Mouse (Mus musculus): ENCODE measurements around the gene Fam214a. TPM values are rescaled to one million over a fixed set of nuclear protein-coding genes. Genes with fewer than 3 reads are reported as not detected.

Fam214a gene
- total RNA-seq (2021), result 10 to 100 TPM; 42.2 to 47.4 TPM

DNA sequence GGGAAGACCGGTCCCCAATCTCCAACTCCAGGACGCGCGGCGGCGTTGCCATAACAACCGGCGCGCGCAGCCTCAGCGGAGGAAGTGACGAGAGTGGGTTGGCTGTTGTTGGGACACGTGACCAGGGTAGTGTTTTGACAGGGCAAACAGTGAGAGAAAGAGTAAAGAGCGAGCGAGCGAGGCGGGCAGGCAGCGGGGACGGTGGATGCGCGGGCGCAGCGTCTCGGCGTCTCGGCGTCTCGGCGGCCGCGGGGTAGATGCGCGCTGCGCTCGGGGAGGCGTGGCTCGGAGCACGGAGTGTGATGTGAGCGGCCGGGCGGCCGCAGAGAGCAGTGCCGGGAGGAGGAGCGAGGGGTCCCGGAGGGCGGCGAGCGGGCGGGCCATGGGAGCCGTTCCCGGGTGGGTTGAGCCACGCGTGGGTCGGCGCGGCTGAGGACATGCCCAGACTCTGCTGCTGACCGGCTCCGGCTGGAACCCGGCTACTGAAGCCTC is at the start of gene Fam214a:
Fam214a (plus strand) TSS at position 129 of the 492 bp plus-strand sequence.
- DNase-seq, result peak; percentile 96

GRCm38 (mm10) chr9:74904866-74905508 is 47.7 kb upstream of the Fam214a start:
- DNase-seq, result peak; percentile 31 to 56

DNA sequence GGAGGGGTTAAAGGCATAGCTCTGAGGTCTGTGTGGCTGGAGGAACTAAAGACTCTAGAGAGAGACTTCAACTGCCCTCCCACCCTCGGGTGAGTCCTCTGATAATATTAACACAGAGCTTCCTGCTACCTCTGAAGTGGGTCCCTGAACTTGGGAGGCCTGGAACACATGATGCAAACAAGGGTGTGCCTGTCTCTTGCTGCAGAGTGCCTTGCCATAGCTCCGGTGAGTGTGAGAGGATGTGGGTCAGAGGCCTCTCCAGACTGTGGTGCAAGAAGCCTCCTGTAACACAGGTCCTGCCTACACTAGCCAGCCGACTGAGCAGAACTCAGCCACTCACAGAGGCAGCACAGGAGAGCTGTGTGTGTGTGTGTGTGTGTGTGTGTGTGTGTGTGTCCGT is 45.7 kb upstream of the Fam214a start:
- no peak for DNase-seq

GRCm38 (mm10) chr9:74909245-74909644 is 43.4 kb upstream of the Fam214a start:
- DNase-seq, result no peak

DNA sequence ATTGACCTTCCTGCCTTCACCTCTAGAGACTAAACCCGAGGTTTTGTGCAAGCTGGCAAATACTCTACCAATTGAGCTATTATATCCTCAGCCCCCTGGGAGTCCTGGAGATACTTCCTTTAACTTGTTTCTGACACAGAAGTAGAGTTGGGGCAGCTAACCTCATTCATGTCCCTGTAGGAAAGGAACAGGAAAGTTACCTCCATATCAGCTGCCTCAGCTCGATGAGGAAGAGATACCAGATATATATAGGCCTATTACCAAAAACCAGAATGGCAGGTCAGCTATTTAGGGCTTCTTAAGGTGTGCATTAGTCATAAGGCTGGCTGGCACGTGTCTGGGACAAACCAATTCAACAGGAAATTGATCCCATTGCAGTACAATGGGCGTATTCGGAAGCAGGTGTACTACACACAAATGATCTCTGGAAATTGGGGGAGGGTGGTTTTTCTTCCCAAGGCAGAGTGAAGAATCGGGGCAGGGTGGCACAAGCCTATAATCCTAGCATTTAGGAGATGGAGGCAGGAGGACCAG is 42.4 kb upstream of the Fam214a start:
- DNase-seq, result no peak

GRCm38 (mm10) chr9:74911430-74911829 is 41.3 kb upstream of the Fam214a start:
- no peak for DNase-seq

DNA sequence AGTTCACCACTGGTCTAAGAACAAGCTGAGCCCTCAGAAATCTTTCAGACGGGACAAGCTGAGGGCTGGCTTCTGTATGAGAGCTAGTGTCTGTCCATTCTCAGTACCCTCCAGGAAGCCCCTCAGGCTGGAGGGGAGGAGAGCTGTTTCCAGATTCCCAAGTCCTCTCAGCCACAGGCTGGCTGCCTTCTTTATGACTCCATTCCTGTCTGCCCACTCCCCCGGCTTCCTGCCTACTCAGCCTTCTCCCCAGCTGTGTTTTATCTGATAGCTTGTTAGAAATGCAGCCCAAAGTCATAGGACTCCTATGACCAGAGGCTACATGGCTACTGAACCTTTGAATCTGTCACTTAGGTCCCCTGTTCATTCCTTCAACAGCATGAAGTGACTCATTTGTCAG is 40.8 kb upstream of the Fam214a start:
- no peak for DNase-seq

- DNase-seq, result no peak
Measured at GRCm38 (mm10) chr9:74912619-74913376, 39.9 kb upstream of the Fam214a start.

GRCm38 (mm10) chr9:74915611-74916010 is 37.1 kb upstream of the Fam214a start:
- no peak for DNase-seq

GRCm38 (mm10) chr9:74920450-74920849 is 32.2 kb upstream of the Fam214a start:
- DNase-seq, result no peak

- DNase-seq, result no peak
Measured at GRCm38 (mm10) chr9:74921422-74921821, 31.3 kb upstream of the Fam214a start.

DNA sequence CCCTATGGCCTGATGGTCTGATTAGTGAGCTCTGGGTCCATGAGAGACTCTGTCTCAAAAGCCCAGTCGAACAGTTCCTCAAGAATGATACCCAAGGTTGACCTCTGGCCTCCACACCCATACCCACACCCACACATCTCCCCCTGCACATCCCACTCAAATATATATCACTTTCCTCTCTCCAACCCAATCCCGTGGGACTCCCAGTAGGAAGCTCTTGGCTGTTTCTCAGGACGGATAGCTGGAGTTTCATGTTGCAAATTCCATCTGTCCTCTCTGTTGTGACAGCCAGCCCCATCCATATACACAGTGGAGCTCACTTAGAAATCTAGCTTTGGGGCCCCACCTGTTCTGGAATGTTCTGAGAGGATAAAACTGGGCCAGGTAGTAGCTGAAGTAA is 29.8 kb upstream of the Fam214a start:
- DNase-seq, result no peak

- no peak for DNase-seq
Measured at GRCm38 (mm10) chr9:74923291-74923977, 29.2 kb upstream of the Fam214a start.

DNA sequence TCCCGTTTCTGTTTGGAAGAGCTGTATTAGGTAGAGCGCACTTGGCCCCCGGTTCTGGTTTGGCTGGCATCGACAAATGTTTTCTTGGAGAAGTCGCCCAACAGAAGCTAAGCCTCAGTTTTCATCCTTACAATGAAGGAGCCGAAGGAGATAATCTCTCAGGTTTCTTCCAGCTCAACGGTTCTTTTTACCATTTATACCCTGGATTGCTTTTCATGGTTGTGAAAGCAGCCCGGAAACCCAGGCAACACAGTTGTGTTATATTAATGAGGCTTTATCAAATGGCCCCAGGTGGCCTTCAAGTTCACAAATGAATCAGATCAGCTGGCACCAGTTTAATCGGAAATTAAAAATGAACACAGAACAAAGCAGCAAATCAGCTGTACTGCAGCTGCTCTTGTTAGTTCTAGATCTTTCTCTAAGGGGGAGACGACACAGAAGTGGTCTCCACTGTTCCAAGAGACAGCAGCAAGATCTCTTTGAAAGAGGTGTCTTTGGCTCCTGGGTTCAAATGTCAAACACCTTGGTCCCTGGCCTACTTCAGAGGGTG is 27.4 kb upstream of the Fam214a start:
- DNase-seq, result no peak

- DNase-seq, result no peak
Measured at GRCm38 (mm10) chr9:74929981-74930423, 22.7 kb upstream of the Fam214a start.

GRCm38 (mm10) chr9:74930653-74931052 is 22.0 kb upstream of the Fam214a start:
- no peak for DNase-seq

GRCm38 (mm10) chr9:74935289-74935688 is 17.4 kb upstream of the Fam214a start:
- no peak for DNase-seq

DNA sequence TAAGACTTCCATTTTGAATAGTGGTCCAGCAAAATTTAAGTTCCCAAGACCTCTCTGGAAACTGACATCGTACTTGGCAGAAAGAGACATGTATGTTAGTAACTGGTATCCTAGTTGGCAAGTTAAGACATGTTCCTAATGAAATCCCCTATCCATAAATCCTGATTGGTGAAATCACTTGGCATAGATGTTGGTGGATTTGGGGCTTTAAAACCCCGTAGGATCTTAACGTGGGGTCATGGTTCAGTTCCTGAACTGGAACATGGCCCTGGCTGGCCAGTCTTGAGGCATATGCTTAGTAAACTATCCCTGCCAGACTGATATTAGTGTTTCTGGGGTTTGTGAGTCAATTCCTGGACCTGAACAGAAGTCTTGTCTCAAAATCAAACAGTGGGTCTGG is 14.9 kb upstream of the Fam214a start:
- DNase-seq, result no peak

DNA sequence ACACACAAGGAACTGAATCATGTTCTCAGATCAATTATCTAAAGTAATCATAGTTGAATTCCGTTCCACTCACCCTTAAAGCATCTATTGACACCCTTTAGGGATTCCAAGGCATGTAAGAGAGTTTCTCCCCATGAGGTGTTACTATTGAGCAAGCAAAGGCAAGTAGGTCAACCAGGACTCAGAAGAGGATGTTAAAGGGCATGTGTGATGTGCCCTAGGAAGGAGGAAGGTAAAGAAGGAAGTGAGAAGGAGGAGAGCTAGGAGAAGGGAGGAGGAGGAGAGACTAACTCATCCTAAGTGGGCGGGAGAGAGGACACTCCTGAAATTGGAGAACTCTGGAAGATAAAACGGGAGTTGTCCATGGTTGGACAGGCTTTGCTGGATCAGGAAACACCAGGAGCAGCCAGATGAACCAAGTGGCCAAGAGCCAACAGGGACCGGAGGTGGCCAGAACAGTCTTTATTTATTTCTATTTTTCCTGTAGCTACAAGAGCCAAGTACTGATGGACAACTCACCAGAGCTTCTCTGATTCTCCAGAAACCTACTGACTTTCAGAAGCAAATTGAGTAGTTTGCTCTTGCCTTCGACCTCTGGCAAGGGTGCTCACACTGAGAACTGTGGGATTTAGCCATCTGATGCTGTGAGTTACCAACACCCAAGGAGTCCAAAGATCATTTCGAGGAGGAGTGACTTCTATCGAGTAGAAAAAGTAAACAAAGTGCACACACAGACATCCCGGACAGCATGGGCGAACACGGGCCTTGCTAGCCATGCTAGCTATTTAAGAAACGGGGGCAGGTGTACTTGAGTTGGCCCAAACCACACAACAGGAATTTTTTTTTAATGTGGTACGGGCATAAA is 13.8 kb upstream of the Fam214a start:
- DNase-seq, result no peak

DNA sequence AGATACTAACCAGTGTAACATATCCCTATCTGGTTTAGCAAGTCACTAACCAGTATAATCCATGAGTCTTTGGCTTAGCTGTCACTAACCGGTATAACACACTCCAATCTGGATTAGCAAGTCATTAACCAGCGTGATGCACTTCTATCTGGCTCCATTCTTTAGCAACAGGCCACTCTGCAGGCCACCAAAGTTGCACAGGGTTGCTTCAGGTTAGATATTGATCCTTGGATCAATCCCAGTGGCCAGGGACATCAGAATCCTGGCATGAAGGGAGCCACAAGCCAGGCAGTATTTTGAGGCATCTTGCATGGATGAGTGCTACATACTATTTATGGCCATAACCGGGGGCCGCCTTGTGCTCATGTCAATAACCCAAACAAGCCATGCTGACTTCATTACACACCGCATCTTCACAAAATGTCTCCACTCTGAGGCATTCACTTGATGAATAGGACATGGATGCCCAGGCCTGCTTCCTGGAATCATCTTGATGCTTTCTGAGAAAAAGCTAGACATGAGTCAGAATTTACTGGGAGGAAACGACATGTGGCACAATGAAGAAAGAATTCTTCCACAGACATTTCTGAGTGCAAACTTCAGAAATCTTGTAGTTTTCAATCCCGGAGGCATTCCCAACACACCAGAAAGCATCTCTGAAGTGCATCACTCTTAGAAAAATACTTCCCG is 5.8 kb upstream of the Fam214a start:
- no peak for DNase-seq

- DNase-seq, result no peak
Measured at GRCm38 (mm10) chr9:74951491-74951890, 1.2 kb upstream of the Fam214a start.

All from layer of hippocampus, postnatal 36 days (tissue).